Mouse (Mus musculus): Measurements from ENCODE around the gene Dnase2b. TPM values are rescaled to one million over a fixed set of nuclear protein-coding genes. Genes with fewer than 3 reads are reported as not detected.

The Dnase2b gene
- polyA plus RNA-seq, 1 experiment from 2014 or later, result not detected

GRCm38 (mm10) chr3:146567884-146568530, 47.4 kb downstream of the Dnase2b start:
- Histone ChIP-seq H3K4me1 (ENCODE audit: control insufficient read depth, insufficient read depth, low read depth, low read length) (no peaks in the 10 kb centered on the region), H3K4me3 (ENCODE audit: low read length) (no peak overlapping the region), H3K9me3 (ENCODE audit: control insufficient read depth, low read length) (no peaks in the 10 kb centered on the region), H3K9ac (ENCODE audit: low read depth, low read length) (no peak overlapping the region), H3K27ac (ENCODE audit: low read depth, low read length) (no peak overlapping the region), H3K4me2 (ENCODE audit: low read length) (no peak overlapping the region), H3K36me3 (ENCODE audit: control insufficient read depth, insufficient read depth, low read length) (no peaks in the 10 kb centered on the region), H3K27me3 (replicated peaks; ENCODE audit: control insufficient read depth, insufficient read depth, low read length) (no peaks in the 10 kb centered on the region)
- ATAC-seq, result no peak
- 79% methylated on average over 9 of the region's 9 CpGs for WGBS

GRCm38 (mm10) chr3:146567366-146567765, 48.0 kb downstream of the Dnase2b start:
- H3K9me3 ChIP-seq (ENCODE audit: control insufficient read depth, low read length), result no peaks in the 10 kb centered on the region
- H3K4me3 ChIP-seq (ENCODE audit: low read length), result no peak overlapping the region
- H3K9ac ChIP-seq (ENCODE audit: low read depth, low read length), result no peak overlapping the region
- H3K36me3 ChIP-seq (ENCODE audit: control insufficient read depth, insufficient read depth, low read length), result no peaks in the 10 kb centered on the region
- H3K4me2 ChIP-seq (ENCODE audit: low read length), result no peak overlapping the region
- no peak overlapping the region for H3K27ac ChIP-seq (ENCODE audit: low read depth, low read length)
- no peaks in the 10 kb centered on the region for H3K4me1 ChIP-seq (ENCODE audit: control insufficient read depth, insufficient read depth, low read depth, low read length)
- WGBS, result 82% methylated on average over 7 of the region's 7 CpGs
- no peak for ATAC-seq
- H3K27me3 ChIP-seq (replicated peaks; ENCODE audit: control insufficient read depth, insufficient read depth, low read length), result no peaks in the 10 kb centered on the region

- H3K4me1 ChIP-seq (ENCODE audit: control insufficient read depth, insufficient read depth, low read depth, low read length), result no peaks in the 10 kb centered on the region
- H3K4me2 ChIP-seq (ENCODE audit: low read length), result no peak overlapping the region
- ATAC-seq, result no peak
- H3K9ac ChIP-seq (ENCODE audit: low read depth, low read length), result no peak overlapping the region
- no peaks in the 10 kb centered on the region for H3K9me3 ChIP-seq (ENCODE audit: control insufficient read depth, low read length)
- WGBS, result 85% methylated on average over 1 of the region's 1 CpGs
- no peaks in the 10 kb centered on the region for H3K36me3 ChIP-seq (ENCODE audit: control insufficient read depth, insufficient read depth, low read length)
- H3K27ac ChIP-seq (ENCODE audit: low read depth, low read length), result no peak overlapping the region
- no peak overlapping the region for H3K4me3 ChIP-seq (ENCODE audit: low read length)
- no peaks in the 10 kb centered on the region for H3K27me3 ChIP-seq (replicated peaks; ENCODE audit: control insufficient read depth, insufficient read depth, low read length)
Observed at GRCm38 (mm10) chr3:146565065-146565411, 50.4 kb downstream of the Dnase2b start.

- Histone ChIP-seq H3K9ac (ENCODE audit: low read depth, low read length) (no peak overlapping the region), H3K4me3 (ENCODE audit: low read length) (no peak overlapping the region), H3K9me3 (ENCODE audit: control insufficient read depth, low read length) (no peaks in the 10 kb centered on the region), H3K27me3 (replicated peaks; ENCODE audit: control insufficient read depth, insufficient read depth, low read length) (no peaks in the 10 kb centered on the region), H3K36me3 (ENCODE audit: control insufficient read depth, insufficient read depth, low read length) (no peaks in the 10 kb centered on the region), H3K4me1 (ENCODE audit: control insufficient read depth, insufficient read depth, low read depth, low read length) (no peaks in the 10 kb centered on the region), H3K27ac (ENCODE audit: low read depth, low read length) (no peak overlapping the region), H3K4me2 (ENCODE audit: low read length) (peak overlapping the region; percentile 26; the same call in 1 of the 2 replicates)
- peak; percentile 46 for ATAC-seq
- WGBS, result 27% methylated on average over 14 of the region's 14 CpGs
Observed at GRCm38 (mm10) chr3:146564268-146565064, 50.9 kb downstream of the Dnase2b start.

GRCm38 (mm10) chr3:146562936-146563335, 52.5 kb downstream of the Dnase2b start:
- ATAC-seq, result no peak
- Histone ChIP-seq H3K4me3 (ENCODE audit: low read length) (no peak overlapping the region), H3K27ac (ENCODE audit: low read depth, low read length) (no peak overlapping the region), H3K36me3 (ENCODE audit: control insufficient read depth, insufficient read depth, low read length) (no peaks in the 10 kb centered on the region), H3K4me2 (ENCODE audit: low read length) (no peak overlapping the region), H3K9ac (ENCODE audit: low read depth, low read length) (no peak overlapping the region), H3K4me1 (ENCODE audit: control insufficient read depth, insufficient read depth, low read depth, low read length) (no peaks in the 10 kb centered on the region), H3K9me3 (ENCODE audit: control insufficient read depth, low read length) (no peaks in the 10 kb centered on the region), H3K27me3 (replicated peaks; ENCODE audit: control insufficient read depth, insufficient read depth, low read length) (no peaks in the 10 kb centered on the region)
- 90% methylated on average over 7 of the region's 7 CpGs for WGBS

GRCm38 (mm10) chr3:146557507-146557906, 57.9 kb downstream of the Dnase2b start:
- Histone ChIP-seq H3K36me3 (ENCODE audit: control insufficient read depth, insufficient read depth, low read length) (no peaks in the 10 kb centered on the region), H3K4me2 (ENCODE audit: low read length) (no peak overlapping the region), H3K27me3 (replicated peaks; ENCODE audit: control insufficient read depth, insufficient read depth, low read length) (no peaks in the 10 kb centered on the region), H3K9me3 (ENCODE audit: control insufficient read depth, low read length) (no peaks in the 10 kb centered on the region), H3K27ac (ENCODE audit: low read depth, low read length) (no peak overlapping the region), H3K4me3 (ENCODE audit: low read length) (no peak overlapping the region), H3K4me1 (ENCODE audit: control insufficient read depth, insufficient read depth, low read depth, low read length) (no peaks in the 10 kb centered on the region), H3K9ac (ENCODE audit: low read depth, low read length) (no peak overlapping the region)
- ATAC-seq, result no peak
- 86% methylated on average over 6 of the region's 6 CpGs for WGBS

- no peaks in the 10 kb centered on the region for H3K9me3 ChIP-seq (ENCODE audit: control insufficient read depth, low read length)
- WGBS, result 76% methylated on average over 1 of the region's 1 CpGs
- H3K27ac ChIP-seq (ENCODE audit: low read depth, low read length), result no peak overlapping the region
- no peaks in the 10 kb centered on the region for H3K27me3 ChIP-seq (replicated peaks; ENCODE audit: control insufficient read depth, insufficient read depth, low read length)
- no peaks in the 10 kb centered on the region for H3K36me3 ChIP-seq (ENCODE audit: control insufficient read depth, insufficient read depth, low read length)
- H3K4me2 ChIP-seq (ENCODE audit: low read length), result no peak overlapping the region
- no peak for ATAC-seq
- no peak overlapping the region for H3K4me3 ChIP-seq (ENCODE audit: low read length)
- no peaks in the 10 kb centered on the region for H3K4me1 ChIP-seq (ENCODE audit: control insufficient read depth, insufficient read depth, low read depth, low read length)
- no peak overlapping the region for H3K9ac ChIP-seq (ENCODE audit: low read depth, low read length)
Observed at GRCm38 (mm10) chr3:146556567-146556966, 58.8 kb downstream of the Dnase2b start.

- no peak for ATAC-seq
Observed at GRCm38 (mm10) chr3:146554816-146555215, 60.6 kb downstream of the Dnase2b start.

GRCm38 (mm10) chr3:146543632-146544031, 71.8 kb downstream of the Dnase2b start:
- no peak overlapping the region for H3K27ac ChIP-seq (ENCODE audit: low read depth, low read length)
- 67% methylated on average over 1 of the region's 1 CpGs for WGBS
- H3K4me3 ChIP-seq (ENCODE audit: low read length), result no peak overlapping the region
- no peaks in the 10 kb centered on the region for H3K4me1 ChIP-seq (ENCODE audit: control insufficient read depth, insufficient read depth, low read depth, low read length)
- H3K27me3 ChIP-seq (replicated peaks; ENCODE audit: control insufficient read depth, insufficient read depth, low read length), result no peaks in the 10 kb centered on the region
- H3K9ac ChIP-seq (ENCODE audit: low read depth, low read length), result no peak overlapping the region
- H3K9me3 ChIP-seq (ENCODE audit: control insufficient read depth, low read length), result peaks cover 3% of the 10 kb centered on the region
- no peak for ATAC-seq
- H3K4me2 ChIP-seq (ENCODE audit: low read length), result no peak overlapping the region
- H3K36me3 ChIP-seq (ENCODE audit: control insufficient read depth, insufficient read depth, low read length), result no peaks in the 10 kb centered on the region

More at GRCm38 (mm10) chr3:146554816-146555215, 60.6 kb downstream of the Dnase2b start:
- Histone ChIP-seq H3K36me3 (ENCODE audit: control insufficient read depth, insufficient read depth, low read length) (no peaks in the 10 kb centered on the region), H3K9me3 (ENCODE audit: control insufficient read depth, low read length) (no peaks in the 10 kb centered on the region), H3K9ac (ENCODE audit: low read depth, low read length) (no peak overlapping the region), H3K4me3 (ENCODE audit: low read length) (no peak overlapping the region), H3K27me3 (replicated peaks; ENCODE audit: control insufficient read depth, insufficient read depth, low read length) (no peaks in the 10 kb centered on the region), H3K27ac (ENCODE audit: low read depth, low read length) (no peak overlapping the region), H3K4me2 (ENCODE audit: low read length) (no peak overlapping the region), H3K4me1 (ENCODE audit: control insufficient read depth, insufficient read depth, low read depth, low read length) (no peaks in the 10 kb centered on the region)
- 77% methylated on average over 7 of the region's 7 CpGs for WGBS
